Mouse (Mus musculus) heart, embryonic 14.5 days (tissue): Measurements from ENCODE around the gene Lhfpl2. TPM values are rescaled to one million over a fixed set of nuclear protein-coding genes. Genes with fewer than 3 reads are reported as not detected.

Experiments used
- ATAC-seq: fragments of 200-750 bp; cut with Nextera tagmentation; 2 replicates; pipeline ENCODE4 v1.8.0; 2017; ENCODE audit warnings: low read depth, moderate TSS enrichment; ENCODE audit not compliant: insufficient number of reproducible peaks, insufficient read depth, low FRiP score
- H3K27ac ChIP-seq, 2 experiments: fragments of 200-500 bp in 1 of 2; fragments of 300-500 bp in 1 of 2; sonication (generic) in 1 of 2; replicated peaks in 1 of 2; 2 replicates each; pipeline ENCODE4 v1.5.1; 2012 to 2014; ENCODE audit warnings: low read depth in 2 of 2, low read length in 2 of 2, control low read depth in 1 of 2, mild to moderate bottlenecking in 1 of 2, mixed read lengths in 1 of 2; ENCODE audit not compliant: control insufficient read depth in 1 of 2, insufficient read depth in 1 of 2
- H3K27me3 ChIP-seq: fragments of 300-500 bp; sonication (generic); 2 replicates; pipeline ENCODE4 v1.6.1; 2014; ENCODE audit warnings: mild to moderate bottlenecking, low read length, control low read depth; ENCODE audit not compliant: control insufficient read depth, insufficient read depth
- H3K36me3 ChIP-seq: fragments of 300-500 bp; sonication (generic); 2 replicates; pipeline ENCODE4 v1.6.1; 2014; ENCODE audit warnings: mild to moderate bottlenecking, control low read depth, low read length, mixed read lengths; ENCODE audit not compliant: control insufficient read depth, insufficient read depth
- H3K4me1 ChIP-seq, 2 experiments: fragments of 200-500 bp in 1 of 2; fragments of 300-500 bp in 1 of 2; sonication (generic) in 1 of 2; 2 replicates each; pipeline ENCODE4 v1.6.1; 2012 to 2014; ENCODE audit warnings: low read length in 2 of 2, control low read depth in 1 of 2, mixed read lengths in 1 of 2; ENCODE audit not compliant: control insufficient read depth in 2 of 2, insufficient read depth in 2 of 2
- H3K4me2 ChIP-seq: fragments of 300-500 bp; sonication (generic); 2 replicates; pipeline ENCODE4 v1.6.1; 2014; ENCODE audit warnings: mild to moderate bottlenecking, low read length
- H3K4me3 ChIP-seq, 2 experiments: fragments of 200-500 bp in 1 of 2; fragments of 300-500 bp in 1 of 2; sonication (generic) in 1 of 2; 2 replicates each; pipeline ENCODE4 v1.5.1; 2012 to 2014; ENCODE audit warnings: low read length in 2 of 2, mild to moderate bottlenecking in 2 of 2, control low read depth in 1 of 2, low read depth in 1 of 2, moderate library complexity in 1 of 2; ENCODE audit not compliant: control insufficient read depth in 1 of 2, insufficient read depth in 1 of 2
- H3K9ac ChIP-seq: fragments of 300-500 bp; sonication (generic); 2 replicates; pipeline ENCODE4 v1.6.1; 2014; ENCODE audit warnings: mild to moderate bottlenecking, low read length
- H3K9me3 ChIP-seq: fragments of 300-500 bp; sonication (generic); 2 replicates; pipeline ENCODE4 v1.6.1; 2016; ENCODE audit warnings: low read length, control low read depth; ENCODE audit not compliant: control insufficient read depth
- WGBS: fragments of 180-500 bp; shearing (Covaris S2); extraction: QIAGEN DNeasy Blood & Tissue Kit; methylation state at CpG from one replicate; pipeline ENCODE4 v1.1.7; 2014; 5-methylcytosine and 5-hydroxymethylcytosine counted together
- polyA plus RNA-seq: library from polyadenylated mRNA; unstranded; fragments of >200 nt; fragmentation: Nextera tagmentation; extraction: Ambion mirVana; gene quantifications from 2 replicates; pipeline ENCODE4 v1.2.1, GENCODE M21; 2014

The Lhfpl2 gene
- polyA plus RNA-seq, 1 experiment from 2014 or later, result 21.8 TPM

DNA sequence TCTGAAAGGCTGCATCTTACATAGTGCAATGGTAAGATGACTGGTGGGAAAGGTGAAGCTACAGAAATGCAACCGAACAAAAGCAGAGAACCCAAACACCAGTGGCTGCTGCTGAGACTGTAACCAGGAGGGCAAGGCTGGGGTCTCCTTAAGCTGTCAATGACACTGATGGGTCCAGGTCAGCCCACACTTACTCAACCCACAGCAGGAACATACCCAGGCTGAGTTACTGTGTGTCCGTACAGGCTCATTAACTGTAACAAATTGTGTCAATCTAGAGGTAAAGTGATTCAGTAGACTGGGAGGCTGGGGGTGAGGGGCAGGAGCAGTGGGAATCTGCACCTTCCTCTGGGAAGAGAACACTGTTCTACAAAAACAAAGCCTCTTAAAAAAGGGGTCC is 185.3 kb downstream of the Lhfpl2 start:
- no peak overlapping the region for H3K9ac ChIP-seq
- no peak overlapping the region for H3K4me2 ChIP-seq
- ATAC-seq, result no peak
- no peaks in the 10 kb centered on the region; a peak in 1 of 4 replicates for H3K4me1 ChIP-seq
- no peaks in the 10 kb centered on the region for H3K27me3 ChIP-seq
- H3K4me3 ChIP-seq, result no peak overlapping the region
- no peak overlapping the region for H3K27ac ChIP-seq
- no peaks in the 10 kb centered on the region for H3K9me3 ChIP-seq
- no peaks in the 10 kb centered on the region for H3K36me3 ChIP-seq
- 76% methylated on average over 2 of the region's 2 CpGs for WGBS

Other genes with a start within 250 kb of the Lhfpl2 start
- 20.6 and 21.5 TPM in 2 replicates for gene Scamp1, start 228.1 kb downstream of the Lhfpl2 start, polyA plus RNA-seq